Comparison of ENCODE assay signal across 8 mouse cellular contexts in genomic region chrX:140456751-140457491, GRCm38 (mm10). TPM values are rescaled to one million over a fixed set of nuclear protein-coding genes. Genes with fewer than 3 reads are reported as not detected.
A peak's percentile ranks its signal among the peaks of the same experiment; 100 is the strongest.
DNase-seq lines count a peak whose midpoint lies in the region; ATAC-seq and TF ChIP-seq lines count a peak whose summit lies in the region.

No protein-coding gene starts in this region.

- H3K27ac ChIP-seq in layer of hippocampus, adult 2 months: peak overlapping the region; percentile 72
- no peak overlapping the region for H3K27ac ChIP-seq in embryonic facial prominence, embryonic 14.5 days (replicated peaks; ENCODE audit: low read depth, low read length)
- no peak overlapping the region for H3K27ac ChIP-seq in hindbrain, embryonic 12.5 days
- H3K27ac ChIP-seq in liver, embryonic 13.5 days: no peak overlapping the region
- peak overlapping the region; percentile 28; the same call in 1 of the 2 replicates for H3K27ac ChIP-seq in neural tube, embryonic 14.5 days (ENCODE audit: low read depth, low read length)

- DNase-seq in layer of hippocampus, adult 2 months (ENCODE audit: low spot score in 2 of 2): peak in 1 of 2 experiments; percentile 21
- no peak for DNase-seq in layer of hippocampus, postnatal 36 days
- peak; percentile 14 for DNase-seq in MN1 (ENCODE audit: low spot score)
- DNase-seq in embryonic facial prominence, embryonic 14.5 days (ENCODE audit: low spot score): peak; percentile 12
- no peak for DNase-seq in liver, embryonic 13.5 days
- no peak for DNase-seq in urinary bladder, adult 2 months (ENCODE audit: low spot score)

- H3K4me1 ChIP-seq in embryonic facial prominence, embryonic 14.5 days (ENCODE audit: control insufficient read depth, insufficient read depth, low read length): no peaks in the 10 kb centered on the region
- H3K4me1 ChIP-seq in hindbrain, embryonic 12.5 days: no peaks in the 10 kb centered on the region
- peaks cover 12% of the 10 kb centered on the region for H3K4me1 ChIP-seq in liver, embryonic 13.5 days (replicated peaks)
- no peaks in the 10 kb centered on the region for H3K4me1 ChIP-seq in neural tube, embryonic 14.5 days (ENCODE audit: control insufficient read depth, insufficient read depth, low read length)

- peak overlapping the region; percentile 56 for H3K4me3 ChIP-seq in layer of hippocampus, adult 2 months
- peak overlapping the region; percentile 54 for H3K4me3 ChIP-seq in embryonic facial prominence, embryonic 14.5 days (ENCODE audit: low read depth, low read length)
- peak overlapping the region; percentile 49 for H3K4me3 ChIP-seq in hindbrain, embryonic 12.5 days
- H3K4me3 ChIP-seq in liver, embryonic 13.5 days (replicated peaks): peak overlapping the region; percentile 70
- peak overlapping the region; percentile 48 for H3K4me3 ChIP-seq in neural tube, embryonic 14.5 days (ENCODE audit: low read depth, low read length)

- TF ChIP-seq CTCF in layer of hippocampus, adult 2 months (conservative IDR thresholded peaks at IDR 0.05): no peak

- peak overlapping the region; percentile 58 for H3K4me2 ChIP-seq in embryonic facial prominence, embryonic 14.5 days (ENCODE audit: low read depth, low read length)
- peak overlapping the region; percentile 50 for H3K4me2 ChIP-seq in hindbrain, embryonic 12.5 days (replicated peaks)
- H3K4me2 ChIP-seq in liver, embryonic 13.5 days: peak overlapping the region; percentile 74
- H3K4me2 ChIP-seq in neural tube, embryonic 14.5 days (ENCODE audit: low read depth, low read length): peak overlapping the region; percentile 55

- ATAC-seq in embryonic facial prominence, embryonic 14.5 days (ENCODE audit: low read depth): peak; percentile 53
- ATAC-seq in hindbrain, embryonic 12.5 days (ENCODE audit: low FRiP score): peak; percentile 59
- peak; percentile 66 for ATAC-seq in liver, embryonic 13.5 days (ENCODE audit: low read depth)
- ATAC-seq in neural tube, embryonic 14.5 days (ENCODE audit: low read depth): peak; percentile 63

- WGBS in embryonic facial prominence, embryonic 14.5 days: 21% methylated on average over 39 of the region's 39 CpGs
- WGBS in hindbrain, embryonic 12.5 days: 21% methylated on average over 39 of the region's 39 CpGs
- 17% methylated on average over 39 of the region's 39 CpGs for WGBS in liver, embryonic 13.5 days (ENCODE audit: insufficient replicate concordance)
- 17% methylated on average over 39 of the region's 39 CpGs for WGBS in neural tube, embryonic 14.5 days

- no peaks in the 10 kb centered on the region for H3K36me3 ChIP-seq in embryonic facial prominence, embryonic 14.5 days (ENCODE audit: control insufficient read depth, insufficient read depth, low read length)
- H3K36me3 ChIP-seq in hindbrain, embryonic 12.5 days: no peaks in the 10 kb centered on the region
- no peaks in the 10 kb centered on the region for H3K36me3 ChIP-seq in liver, embryonic 13.5 days
- no peaks in the 10 kb centered on the region for H3K36me3 ChIP-seq in neural tube, embryonic 14.5 days (ENCODE audit: control insufficient read depth, insufficient read depth, low read length)

- no peaks in the 10 kb centered on the region for H3K9me3 ChIP-seq in embryonic facial prominence, embryonic 14.5 days (ENCODE audit: control insufficient read depth, low read length)
- no peaks in the 10 kb centered on the region for H3K9me3 ChIP-seq in hindbrain, embryonic 12.5 days (replicated peaks)
- no peaks in the 10 kb centered on the region for H3K9me3 ChIP-seq in liver, embryonic 13.5 days (replicated peaks)
- H3K9me3 ChIP-seq in neural tube, embryonic 14.5 days (ENCODE audit: control insufficient read depth, low read length): no peaks in the 10 kb centered on the region

- no peaks in the 10 kb centered on the region; the same call in 1 of the 2 replicates for H3K27me3 ChIP-seq in embryonic facial prominence, embryonic 14.5 days (replicated peaks; ENCODE audit: control insufficient read depth, insufficient read depth, low read length)
- H3K27me3 ChIP-seq in hindbrain, embryonic 12.5 days: peaks cover 13% of the 10 kb centered on the region; the same call in 1 of the 2 replicates
- no peaks in the 10 kb centered on the region; the same call in 1 of the 2 replicates for H3K27me3 ChIP-seq in liver, embryonic 13.5 days
- H3K27me3 ChIP-seq in neural tube, embryonic 14.5 days (ENCODE audit: control insufficient read depth, insufficient read depth, low read length): no peaks in the 10 kb centered on the region

- H3K9ac ChIP-seq in embryonic facial prominence, embryonic 14.5 days (ENCODE audit: low read depth, low read length): peak overlapping the region; percentile 60
- H3K9ac ChIP-seq in hindbrain, embryonic 12.5 days: peak overlapping the region; percentile 53
- H3K9ac ChIP-seq in liver, embryonic 13.5 days: peak overlapping the region; percentile 73
- peak overlapping the region; percentile 53 for H3K9ac ChIP-seq in neural tube, embryonic 14.5 days (replicated peaks; ENCODE audit: low read depth, low read length)

RNA-seq across cellular contexts. Expression of gene Prps1, which starts 0.5 kb away (rescaled TPM):
- total RNA-seq in layer of hippocampus, adult 2 months (2021): 10 to 100 TPM; 64.0 to 85.7 TPM
- 10 to 100 TPM; 72.5 to 77.2 TPM for total RNA-seq in layer of hippocampus, postnatal 36 days (2021)
- 45.1 and 47.0 TPM in 2 replicates for polyA plus RNA-seq in embryonic facial prominence, embryonic 14.5 days (2014; fragmentation: Nextera tagmentation; extraction: Ambion mirVana)
- polyA plus RNA-seq in hindbrain, embryonic 12.5 days (2016; fragmentation: Nextera tagmentation; extraction: Ambion mirVana): 56.1 and 56.9 TPM in 2 replicates
- 50.9 and 58.8 TPM in 2 replicates for polyA plus RNA-seq in liver, embryonic 13.5 days (2015; fragmentation: Nextera tagmentation; extraction: Ambion mirVana)
- polyA plus RNA-seq in neural tube, embryonic 14.5 days (2014; fragmentation: Nextera tagmentation; extraction: Ambion mirVana): 89.1 and 98.9 TPM in 2 replicates
- polyA plus RNA-seq in urinary bladder, adult 2 months (2012; rRNA removed): 14.8 and 15.5 TPM in 2 replicates

Comparison
In these comparisons a context has a peak if more than half of its experiments do, and no peak if none do; other contexts are left out.
1. DNase-seq: peak in MN1 (single experiment) and embryonic facial prominence, embryonic 14.5 days (single experiment); none in layer of hippocampus, postnatal 36 days (0 of 2), liver, embryonic 13.5 days (single experiment) and urinary bladder, adult 2 months (single experiment).
2. H3K27ac ChIP-seq: peak in layer of hippocampus, adult 2 months (single experiment) and neural tube, embryonic 14.5 days (single experiment); none in embryonic facial prominence, embryonic 14.5 days (single experiment), hindbrain, embryonic 12.5 days (single experiment) and liver, embryonic 13.5 days (single experiment).
3. Peak in every context shown above with its lines, with median percentiles within 50 percentile points of each other: H3K4me3 ChIP-seq, ATAC-seq, H3K4me2 ChIP-seq and H3K9ac ChIP-seq.